Mouse (Mus musculus): ENCODE measurements at regions not wholly inside any gene's neighbourhood (a gene's known extent, or its start where the extent isn't known, plus 50 kb on each side); places are given as distances from the start of the nearest gene placed in this dataset.
A peak's percentile ranks its signal among the peaks of the same experiment; 100 is the strongest.

DNA sequence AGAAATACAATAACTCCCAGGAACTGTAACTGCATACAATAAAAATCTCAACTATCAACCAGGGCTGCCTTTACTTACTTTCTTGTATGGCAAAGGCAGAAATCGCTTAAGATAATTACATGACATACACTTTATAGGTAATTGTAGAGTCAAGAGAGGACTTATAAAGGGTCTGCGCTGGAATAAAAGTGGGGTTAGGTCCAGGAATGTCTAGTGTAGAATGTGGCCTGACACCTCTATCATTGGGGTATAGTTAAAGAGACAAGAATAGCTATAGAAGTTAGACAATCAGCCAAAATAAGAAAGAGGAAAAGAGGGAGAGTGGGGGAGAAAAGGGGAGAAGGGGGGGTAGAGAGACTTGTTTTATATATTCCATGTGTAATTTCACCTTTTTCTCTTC is 144.8 kb upstream of the Gimd1 start:
- DNase-seq (ENCODE audit: low spot score in 2 of 2) = no peak

- DNase-seq (ENCODE audit: low spot score in 2 of 2) = no peak
Measured at GRCm38 (mm10) chr3:132485553-132485952, 144.1 kb upstream of the Gimd1 start.

DNA sequence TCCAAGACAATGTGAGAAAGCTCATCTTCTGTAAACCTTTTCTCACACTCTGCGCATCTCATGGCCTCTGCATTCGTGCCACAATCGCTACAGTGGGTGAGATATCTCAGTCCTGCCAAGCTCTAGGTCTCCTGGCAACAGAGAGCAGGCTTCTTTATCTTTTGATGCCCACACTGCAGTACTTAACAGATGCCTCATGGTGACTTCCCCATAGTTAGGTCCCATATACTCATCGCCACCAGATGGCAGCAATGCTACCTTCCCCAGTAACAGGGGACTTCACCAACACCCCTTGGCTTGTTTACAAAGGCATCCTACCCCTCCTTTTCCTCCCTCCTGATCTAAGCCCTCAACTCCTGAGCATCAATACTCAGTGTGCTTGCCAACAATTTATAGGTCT is 123.5 kb upstream of the Gimd1 start:
- peak; percentile 12 to 26 for DNase-seq (ENCODE audit: low spot score in 2 of 2)

DNA sequence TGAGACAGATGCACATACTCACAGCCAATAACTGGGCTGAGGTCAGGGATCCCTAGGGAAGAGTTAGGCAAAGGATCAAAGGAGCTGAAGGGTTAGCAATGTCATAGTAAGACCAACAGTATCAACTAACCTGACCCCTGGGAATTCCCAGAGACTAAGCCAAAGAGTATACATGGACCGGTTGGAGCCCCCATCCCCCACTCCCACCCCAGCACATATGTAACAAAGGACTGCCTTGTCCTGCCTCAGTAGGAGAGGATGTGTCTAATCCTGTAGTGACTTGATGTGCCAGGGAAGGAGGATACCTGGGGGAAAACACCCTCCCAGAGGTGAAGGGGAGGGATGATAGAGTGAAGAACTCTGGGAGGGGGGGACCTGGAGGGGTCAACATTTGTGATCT is 119.4 kb upstream of the Gimd1 start:
- DNase-seq (ENCODE audit: low spot score in 2 of 2) = no peak

- DNase-seq (ENCODE audit: low spot score in 2 of 2) = no peak
Measured at GRCm38 (mm10) chr3:132512526-132513102, 117.0 kb upstream of the Gimd1 start.

- no peak for DNase-seq (ENCODE audit: low spot score in 2 of 2)
Measured at GRCm38 (mm10) chr3:132533323-132533904, 96.2 kb upstream of the Gimd1 start.

GRCm38 (mm10) chr3:132539780-132540658 is 89.6 kb upstream of the Gimd1 start:
- DNase-seq (ENCODE audit: low spot score in 2 of 2) = no peak

- no peak for DNase-seq (ENCODE audit: low spot score in 2 of 2)
Measured at GRCm38 (mm10) chr3:132551238-132551808, 78.3 kb upstream of the Gimd1 start.

DNA sequence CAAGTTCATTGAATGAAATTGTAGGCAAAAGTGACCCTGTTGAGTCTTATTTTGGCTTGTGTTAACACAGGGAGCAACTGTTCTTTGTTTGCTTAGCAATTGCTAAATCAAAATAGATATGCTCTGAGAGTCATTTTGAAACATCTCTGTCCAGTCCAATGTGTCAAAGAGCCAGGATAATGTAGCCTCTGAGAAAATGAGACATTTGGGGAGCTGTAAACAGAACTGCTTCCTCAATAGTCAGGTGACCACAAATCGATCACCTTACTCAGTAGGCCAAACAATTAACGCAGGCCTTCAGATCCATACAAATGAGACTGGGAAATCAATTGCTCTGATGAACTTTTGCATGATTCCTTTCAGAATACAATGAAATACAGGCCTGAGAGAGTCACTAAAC is 63.9 kb upstream of the Gimd1 start:
- no peak for DNase-seq (ENCODE audit: low spot score in 2 of 2)

DNA sequence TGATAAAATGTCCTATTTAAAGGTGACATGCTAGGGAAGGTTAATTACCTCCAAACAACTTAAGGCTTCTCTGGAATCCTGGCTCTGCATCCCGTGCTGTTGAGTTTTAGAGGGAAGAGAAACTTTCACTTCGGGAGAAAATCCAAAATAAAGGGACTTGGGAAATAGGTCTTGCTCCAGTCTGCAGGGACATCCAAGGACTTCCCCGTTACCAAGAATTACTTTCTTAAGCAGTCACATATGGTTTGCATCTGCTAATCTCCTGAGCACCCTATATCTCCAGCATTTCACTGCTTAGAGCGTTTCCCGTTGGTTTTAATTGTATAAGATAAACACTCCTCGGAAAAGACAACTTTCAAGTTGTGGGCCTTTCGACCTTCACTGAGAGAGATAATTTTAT is 63.3 kb upstream of the Gimd1 start:
- no peak for DNase-seq (ENCODE audit: low spot score in 2 of 2)
